Mouse (Mus musculus): ENCODE results near the gene Hist1h3f. TPM values are rescaled to one million over a fixed set of nuclear protein-coding genes. Genes with fewer than 3 reads are reported as not detected.
"Not testable (repeated sequence)": the region's sequence is repeated elsewhere in the genome, so short reads cannot be mapped to it uniquely, and the experiment has no call there.

Gene Hist1h3f
- polyA plus RNA-seq, 1 experiment from 2014 or later: 0.90 TPM

- not testable (repeated sequence) for H3K36me3 ChIP-seq (ENCODE audit: control insufficient read depth, insufficient read depth, low read length); H3K9me3 ChIP-seq (replicated peaks; ENCODE audit: control insufficient read depth, low read length); ATAC-seq (ENCODE audit: insufficient read depth, low FRiP score); H3K27me3 ChIP-seq (ENCODE audit: control insufficient read depth, insufficient read depth, low read length)
- peak overlapping the region; percentile 95 for H3K27ac ChIP-seq (ENCODE audit: low read length)
- peaks cover 23% of the 10 kb centered on the region for H3K4me1 ChIP-seq (ENCODE audit: control insufficient read depth, insufficient read depth, low read length)
- H3K4me3 ChIP-seq (replicated peaks; ENCODE audit: low read length): peak overlapping the region; percentile 54
- H3K4me2 ChIP-seq (ENCODE audit: low read depth, low read length): peak overlapping the region; percentile 54
- H3K9ac ChIP-seq (ENCODE audit: low read length): peak overlapping the region; percentile 65
- 1% methylated on average over 25 of the region's 41 CpGs for WGBS
Observed at GRCm38 (mm10) chr13:23570261-23571021, 26.6 kb downstream of the Hist1h3f start.

DNA sequence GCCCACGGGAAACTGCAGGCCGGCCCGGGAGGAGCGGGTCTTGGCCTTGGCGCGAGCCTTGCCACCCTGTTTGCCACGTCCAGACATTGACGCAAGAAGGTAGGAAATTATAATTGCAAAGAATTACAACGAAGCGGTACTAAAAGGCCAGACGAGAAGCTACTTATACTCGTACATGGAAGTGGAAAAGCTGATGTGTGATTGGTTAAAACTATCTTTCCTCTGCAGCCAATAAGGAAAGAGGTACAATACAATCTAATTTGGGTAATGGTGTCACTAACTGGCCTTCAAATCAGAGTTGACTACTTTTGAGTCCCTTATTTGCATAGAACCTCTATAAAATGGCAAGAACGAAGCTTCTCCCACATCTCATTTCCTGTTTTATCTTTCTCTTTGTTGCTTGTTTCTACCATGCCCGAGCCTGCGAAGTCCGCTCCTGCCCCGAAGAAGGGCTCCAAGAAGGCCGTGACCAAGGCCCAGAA, 27.2 kb downstream of the Hist1h3f start, which contains the start of the genes Hist1h2ae and Hist1h2bg:
Hist1h2ae (minus strand) TSS at position 199 of the 482 bp plus-strand sequence.
Hist1h2bg (plus strand) TSS at position 375 of the 482 bp plus-strand sequence.
- Histone ChIP-seq H3K27me3 (ENCODE audit: control insufficient read depth, insufficient read depth, low read length) (no peaks in the 10 kb centered on the region), H3K9me3 (replicated peaks; ENCODE audit: control insufficient read depth, low read length) (no peaks in the 10 kb centered on the region), H3K9ac (ENCODE audit: low read length) (peak within 1 kb of the TSS; percentile 70), H3K36me3 (ENCODE audit: control insufficient read depth, insufficient read depth, low read length) (no peaks in the 10 kb centered on the region), H3K27ac (ENCODE audit: low read length) (peak within 1 kb of the TSS; percentile 95), H3K4me2 (ENCODE audit: low read depth, low read length) (peak within 1 kb of the TSS; percentile 75), H3K4me1 (ENCODE audit: control insufficient read depth, insufficient read depth, low read length) (peaks cover 23% of the 10 kb centered on the region), H3K4me3 (replicated peaks; ENCODE audit: low read length) (peak within 1 kb of the TSS; percentile 54)
- WGBS: under 1% methylated on average over 18 of the region's 18 CpGs
- peak; percentile 91 for ATAC-seq (ENCODE audit: insufficient read depth, low FRiP score)

- peak overlapping the region; percentile 93 for H3K27ac ChIP-seq (ENCODE audit: low read length)
- H3K9ac ChIP-seq (ENCODE audit: low read length): peak overlapping the region; percentile 70
- 0% methylated on average over 9 of the region's 34 CpGs for WGBS
- not testable (repeated sequence) for H3K36me3 ChIP-seq (ENCODE audit: control insufficient read depth, insufficient read depth, low read length); H3K9me3 ChIP-seq (replicated peaks; ENCODE audit: control insufficient read depth, low read length); H3K27me3 ChIP-seq (ENCODE audit: control insufficient read depth, insufficient read depth, low read length); ATAC-seq (ENCODE audit: insufficient read depth, low FRiP score)
- H3K4me1 ChIP-seq (ENCODE audit: control insufficient read depth, insufficient read depth, low read length): peaks cover 27% of the 10 kb centered on the region
- peak overlapping the region; percentile 54 for H3K4me3 ChIP-seq (replicated peaks; ENCODE audit: low read length)
- peak overlapping the region; percentile 75 for H3K4me2 ChIP-seq (ENCODE audit: low read depth, low read length)
Observed at GRCm38 (mm10) chr13:23571504-23572217, 27.8 kb downstream of the Hist1h3f start.

DNA sequence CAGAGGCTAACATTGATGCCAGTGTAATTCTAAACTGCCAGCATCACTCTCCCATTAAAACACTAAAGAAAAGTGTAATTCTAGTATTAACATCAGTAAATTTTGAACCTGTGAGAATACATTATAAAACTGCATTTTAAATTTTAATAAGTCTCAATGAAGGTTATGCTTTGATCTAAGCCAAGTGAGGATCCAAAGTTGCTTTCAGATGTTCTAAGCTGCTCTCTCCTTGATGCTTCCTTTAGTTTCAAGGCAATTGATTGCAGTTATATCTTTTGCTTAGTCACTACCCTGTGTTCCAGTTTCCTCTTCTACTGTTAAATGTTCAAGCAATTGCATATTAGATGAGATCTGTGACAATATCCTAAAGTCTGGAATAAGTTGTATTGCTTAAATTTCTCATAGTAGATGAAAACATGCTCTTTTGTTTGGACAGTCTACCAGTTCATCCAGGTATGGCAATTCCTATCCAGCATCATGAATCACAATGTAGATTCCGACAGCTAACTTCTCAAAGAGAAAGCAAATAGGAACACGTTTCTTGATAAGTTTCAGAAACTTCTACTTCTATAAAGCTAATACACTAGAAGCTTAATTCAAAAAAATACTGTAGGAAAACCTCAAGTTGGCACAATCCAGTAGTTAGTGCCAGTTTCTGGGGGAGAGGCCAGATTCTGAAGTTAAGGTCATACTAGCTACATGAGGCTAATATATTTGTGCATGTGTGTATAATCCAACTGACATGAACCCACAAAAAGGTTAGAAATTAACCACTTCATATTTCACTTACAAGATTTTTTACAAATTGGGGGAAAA, 28.6 kb downstream of the Hist1h3f start:
- no peaks in the 10 kb centered on the region for H3K9me3 ChIP-seq (replicated peaks; ENCODE audit: control insufficient read depth, low read length)
- peaks cover 32% of the 10 kb centered on the region for H3K4me1 ChIP-seq (ENCODE audit: control insufficient read depth, insufficient read depth, low read length)
- H3K4me3 ChIP-seq (replicated peaks; ENCODE audit: low read length): peak overlapping the region; percentile 54
- peak overlapping the region; percentile 62 for H3K9ac ChIP-seq (ENCODE audit: low read length)
- peak overlapping the region; percentile 75 for H3K4me2 ChIP-seq (ENCODE audit: low read depth, low read length)
- 21% methylated on average over 2 of the region's 2 CpGs for WGBS
- H3K27ac ChIP-seq (ENCODE audit: low read length): peak overlapping the region; percentile 93
- no peaks in the 10 kb centered on the region for H3K27me3 ChIP-seq (ENCODE audit: control insufficient read depth, insufficient read depth, low read length)
- no peak for ATAC-seq (ENCODE audit: insufficient read depth, low FRiP score)
- no peaks in the 10 kb centered on the region for H3K36me3 ChIP-seq (ENCODE audit: control insufficient read depth, insufficient read depth, low read length)

- ATAC-seq (ENCODE audit: insufficient read depth, low FRiP score); H3K9me3 ChIP-seq (replicated peaks; ENCODE audit: control insufficient read depth, low read length); H3K27me3 ChIP-seq (ENCODE audit: control insufficient read depth, insufficient read depth, low read length); H3K36me3 ChIP-seq (ENCODE audit: control insufficient read depth, insufficient read depth, low read length): not testable (repeated sequence)
- H3K27ac ChIP-seq (ENCODE audit: low read length): peak overlapping the region; percentile 91
- peak overlapping the region; percentile 54 for H3K4me3 ChIP-seq (replicated peaks; ENCODE audit: low read length)
- H3K9ac ChIP-seq (ENCODE audit: low read length): peak overlapping the region; percentile 71
- peak overlapping the region; percentile 75 for H3K4me2 ChIP-seq (ENCODE audit: low read depth, low read length)
- peaks cover 33% of the 10 kb centered on the region for H3K4me1 ChIP-seq (ENCODE audit: control insufficient read depth, insufficient read depth, low read length)
- 6% methylated on average over 17 of the region's 20 CpGs for WGBS
Observed at GRCm38 (mm10) chr13:23573034-23573897, 29.4 kb downstream of the Hist1h3f start.

DNA sequence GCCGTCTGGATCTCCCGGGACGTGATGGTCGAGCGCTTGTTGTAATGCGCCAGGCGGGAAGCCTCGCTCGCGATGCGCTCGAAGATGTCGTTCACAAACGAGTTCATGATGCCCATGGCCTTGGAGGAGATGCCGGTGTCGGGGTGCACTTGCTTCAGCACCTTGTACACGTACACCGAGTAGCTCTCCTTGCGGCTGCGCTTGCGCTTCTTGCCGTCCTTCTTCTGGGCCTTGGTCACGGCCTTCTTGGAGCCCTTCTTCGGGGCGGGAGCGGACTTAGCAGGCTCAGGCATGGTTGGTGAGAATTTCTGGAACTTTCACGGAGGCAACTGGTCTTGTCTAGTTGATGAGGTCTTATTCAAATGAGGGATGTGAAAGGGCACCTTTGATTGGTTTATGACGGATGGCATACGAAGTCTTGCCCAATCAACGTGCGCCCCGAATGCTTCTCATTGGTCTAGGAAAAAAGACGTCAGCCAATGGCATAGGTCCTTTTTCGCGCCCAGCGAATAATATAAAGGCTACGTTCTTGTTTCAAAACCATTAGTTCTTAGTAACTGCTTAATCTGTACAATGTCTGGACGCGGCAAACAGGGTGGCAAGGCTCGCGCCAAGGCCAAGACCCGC, 30.2 kb downstream of the Hist1h3f start, which contains the start of the genes Hist1h2bf and Hist1h2ad:
Hist1h2bf (minus strand) TSS at position 299 of the 627 bp plus-strand sequence.
Hist1h2ad (plus strand) TSS at position 484 of the 627 bp plus-strand sequence.
- Histone ChIP-seq H3K9ac (ENCODE audit: low read length) (peak within 1 kb of the TSS; percentile 71), H3K4me2 (ENCODE audit: low read depth, low read length) (peak within 1 kb of the TSS; percentile 78), H3K27ac (ENCODE audit: low read length) (peak within 1 kb of the TSS; percentile 91), H3K4me3 (replicated peaks; ENCODE audit: low read length) (peak within 1 kb of the TSS; percentile 54), H3K4me1 (ENCODE audit: control insufficient read depth, insufficient read depth, low read length) (peaks cover 33% of the 10 kb centered on the region)
- not testable (repeated sequence) for H3K36me3 ChIP-seq (ENCODE audit: control insufficient read depth, insufficient read depth, low read length); H3K27me3 ChIP-seq (ENCODE audit: control insufficient read depth, insufficient read depth, low read length); H3K9me3 ChIP-seq (replicated peaks; ENCODE audit: control insufficient read depth, low read length)
- ATAC-seq (ENCODE audit: insufficient read depth, low FRiP score): peak; percentile 91
- under 1% methylated on average over 22 of the region's 42 CpGs for WGBS

- not testable (repeated sequence) for H3K27me3 ChIP-seq (ENCODE audit: control insufficient read depth, insufficient read depth, low read length); H3K36me3 ChIP-seq (ENCODE audit: control insufficient read depth, insufficient read depth, low read length); H3K9me3 ChIP-seq (replicated peaks; ENCODE audit: control insufficient read depth, low read length); ATAC-seq (ENCODE audit: insufficient read depth, low FRiP score)
- Histone ChIP-seq H3K4me3 (replicated peaks; ENCODE audit: low read length) (peak overlapping the region; percentile 40), H3K9ac (ENCODE audit: low read length) (0 out of 2 replicates have a peak overlapping the region, but pooled peaks have one; percentile 57), H3K27ac (ENCODE audit: low read length) (peak overlapping the region; percentile 80), H3K4me1 (ENCODE audit: control insufficient read depth, insufficient read depth, low read length) (peaks cover 33% of the 10 kb centered on the region), H3K4me2 (ENCODE audit: low read depth, low read length) (peak overlapping the region; percentile 78)
- WGBS: under 1% methylated on average over 6 of the region's 39 CpGs
Observed at GRCm38 (mm10) chr13:23574546-23575170, 30.8 kb downstream of the Hist1h3f start.
